Mouse (Mus musculus): ENCODE measurements around the gene Snapc3. TPM values are rescaled to one million over a fixed set of nuclear protein-coding genes. Genes with fewer than 3 reads are reported as not detected.

Gene Snapc3
- polyA plus RNA-seq (2012; rRNA removed; ENCODE audit: low replicate concordance), result 16.8 and 17.8 TPM in 2 replicates

GRCm38 (mm10) chr4:83417160-83417819 lies at the start of gene Snapc3:
TSS of gene Snapc3 (plus strand) at chr4:83417724.

GRCm38 (mm10) chr4:83486117-83486901 lies 68.8 kb downstream of the Snapc3 start, which contains the start of gene Psip1:
TSS of gene Psip1 (minus strand) at chr4:83486459.

Other genes with a start within 250 kb of the Snapc3 start
- 3.4 and 3.9 TPM in 2 replicates for gene Ttc39b, start 93.5 kb upstream of the Snapc3 start, polyA plus RNA-seq (2012; rRNA removed; ENCODE audit: low replicate concordance)
- 8.5 and 27.0 TPM in 2 replicates for gene Psip1, start 68.7 kb downstream of the Snapc3 start, polyA plus RNA-seq (2012; rRNA removed; ENCODE audit: low replicate concordance)
- 0.50 and 2.3 TPM in 2 replicates for gene Ccdc171, start 107.8 kb downstream of the Snapc3 start, polyA plus RNA-seq (2012; rRNA removed; ENCODE audit: low replicate concordance)